Mouse (Mus musculus): ENCODE results near the gene Orai2. TPM values are rescaled to one million over a fixed set of nuclear protein-coding genes. Genes with fewer than 3 reads are reported as not detected.
"Not testable (repeated sequence)": the region's sequence is repeated elsewhere in the genome, so short reads cannot be mapped to it uniquely, and the experiment has no call there.

Orai2 gene
- polyA plus RNA-seq, 1 experiment from 2014 or later = 10.3 TPM

GRCm38 (mm10) chr5:136115891-136116783, 54.4 kb downstream of the Orai2 start, which contains the start of gene Polr2j:
TSS of gene Polr2j (plus strand) at chr5:136116631.
- peaks cover 14% of the 10 kb centered on the region for H3K36me3 ChIP-seq
- H3K4me2 ChIP-seq = peak within 1 kb of the TSS; percentile 86
- H3K4me1 ChIP-seq = peaks cover 22% of the 10 kb centered on the region
- 3% methylated on average over 42 of the region's 42 CpGs for whole genome bisulfite sequencing
- peak within 1 kb of the TSS; percentile 96 for H3K4me3 ChIP-seq
- H3K27ac ChIP-seq = peak within 1 kb of the TSS; percentile 73
- no peaks in the 10 kb centered on the region for H3K9me3 ChIP-seq
- peak within 1 kb of the TSS; percentile 95 for H3K9ac ChIP-seq
- ATAC-seq (ENCODE audit: insufficient number of reproducible peaks, low FRiP score, low TSS enrichment, low read depth) = peak; percentile 90
- no peaks in the 10 kb centered on the region for H3K27me3 ChIP-seq

- not testable (repeated sequence) for H3K9ac ChIP-seq; H3K4me2 ChIP-seq; H3K27me3 ChIP-seq; ATAC-seq (ENCODE audit: insufficient number of reproducible peaks, low FRiP score, low TSS enrichment, low read depth); H3K9me3 ChIP-seq; H3K27ac ChIP-seq; H3K4me3 ChIP-seq; H3K36me3 ChIP-seq
- peaks cover 21% of the 10 kb centered on the region for H3K4me1 ChIP-seq
- WGBS = 45% methylated on average over 4 of the region's 4 CpGs
These were observed 57.0 kb downstream of the Orai2 start for GRCm38 (mm10) chr5:136113546-136113945.

GRCm38 (mm10) chr5:136109042-136109441, 61.5 kb downstream of the Orai2 start:
- Histone ChIP-seq H3K27ac (no peak overlapping the region), H3K4me2 (no peak overlapping the region), H3K9ac (no peak overlapping the region), H3K9me3 (no peaks in the 10 kb centered on the region), H3K27me3 (no peaks in the 10 kb centered on the region), H3K36me3 (no peaks in the 10 kb centered on the region; the same call in 1 of the 2 replicates), H3K4me3 (no peak overlapping the region), H3K4me1 (no peaks in the 10 kb centered on the region)
- no peak for ATAC-seq (ENCODE audit: insufficient number of reproducible peaks, low FRiP score, low TSS enrichment, low read depth)
- 78% methylated on average over 3 of the region's 3 CpGs for WGBS

GRCm38 (mm10) chr5:136108486-136108885, 62.0 kb downstream of the Orai2 start:
- Histone ChIP-seq H3K27ac (no peak overlapping the region), H3K27me3 (no peaks in the 10 kb centered on the region), H3K36me3 (peaks cover under 1% of the 10 kb centered on the region; the same call in 1 of the 2 replicates), H3K4me3 (no peak overlapping the region), H3K4me1 (no peaks in the 10 kb centered on the region), H3K9ac (no peak overlapping the region), H3K9me3 (no peaks in the 10 kb centered on the region), H3K4me2 (no peak overlapping the region)
- WGBS = 49% methylated on average over 2 of the region's 2 CpGs
- no peak for ATAC-seq (ENCODE audit: insufficient number of reproducible peaks, low FRiP score, low TSS enrichment, low read depth)

- no peak overlapping the region for H3K4me3 ChIP-seq
- WGBS = 83% methylated on average over 5 of the region's 5 CpGs
- no peaks in the 10 kb centered on the region for H3K9me3 ChIP-seq
- H3K27me3 ChIP-seq = peaks cover 17% of the 10 kb centered on the region
- no peak for ATAC-seq (ENCODE audit: insufficient number of reproducible peaks, low FRiP score, low TSS enrichment, low read depth)
- H3K4me1 ChIP-seq = peaks cover 9% of the 10 kb centered on the region
- no peak overlapping the region for H3K4me2 ChIP-seq
- no peak overlapping the region for H3K9ac ChIP-seq
- no peak overlapping the region for H3K27ac ChIP-seq
- H3K36me3 ChIP-seq = peaks cover 9% of the 10 kb centered on the region; the same call in 1 of the 2 replicates
These were observed 66.0 kb downstream of the Orai2 start for GRCm38 (mm10) chr5:136104511-136104910.

DNA sequence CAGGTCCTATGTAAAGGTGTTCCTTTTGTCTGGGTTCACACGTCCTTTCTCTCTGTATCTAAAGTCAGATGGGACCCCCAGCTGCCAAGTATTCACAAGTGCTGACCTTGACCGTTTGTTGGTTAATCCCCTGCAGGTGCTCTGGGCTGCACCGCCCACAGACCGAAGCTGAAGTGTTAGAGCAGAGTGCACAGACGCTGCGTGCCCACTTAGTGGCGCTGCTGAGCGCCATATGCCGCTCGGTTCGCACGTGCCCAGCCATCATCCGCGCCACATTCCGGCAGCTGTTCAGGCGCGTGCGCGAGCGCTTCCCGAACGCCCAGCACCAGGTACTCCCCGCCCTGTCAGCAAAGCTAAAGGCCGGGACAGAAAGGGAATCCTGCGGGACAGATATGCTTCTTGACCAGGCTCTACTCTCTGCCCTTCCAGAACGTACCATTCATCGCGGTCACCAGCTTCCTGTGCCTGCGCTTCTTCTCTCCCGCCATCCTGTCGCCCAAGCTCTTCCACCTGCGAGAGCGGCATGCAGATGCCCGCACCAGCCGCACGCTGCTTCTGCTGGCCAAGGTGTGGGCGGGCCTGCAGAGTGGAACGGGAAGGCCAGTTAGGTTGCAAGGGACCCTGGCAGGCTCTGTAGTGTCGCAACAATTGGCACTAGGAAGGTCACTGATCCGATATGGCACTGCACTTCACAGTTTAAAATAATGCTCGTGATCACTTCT, 68.3 kb downstream of the Orai2 start:
- H3K9me3 ChIP-seq = no peaks in the 10 kb centered on the region
- peak overlapping the region; percentile 30 for H3K4me3 ChIP-seq
- H3K27me3 ChIP-seq = peaks cover 17% of the 10 kb centered on the region
- peaks cover 9% of the 10 kb centered on the region; the same call in 1 of the 2 replicates for H3K36me3 ChIP-seq
- H3K4me1 ChIP-seq = peaks cover 9% of the 10 kb centered on the region
- no peak overlapping the region for H3K27ac ChIP-seq
- no peak for ATAC-seq (ENCODE audit: insufficient number of reproducible peaks, low FRiP score, low TSS enrichment, low read depth)
- WGBS = 7% methylated on average over 41 of the region's 41 CpGs
- peak overlapping the region; percentile 56 for H3K4me2 ChIP-seq
- no peak overlapping the region for H3K9ac ChIP-seq

DNA sequence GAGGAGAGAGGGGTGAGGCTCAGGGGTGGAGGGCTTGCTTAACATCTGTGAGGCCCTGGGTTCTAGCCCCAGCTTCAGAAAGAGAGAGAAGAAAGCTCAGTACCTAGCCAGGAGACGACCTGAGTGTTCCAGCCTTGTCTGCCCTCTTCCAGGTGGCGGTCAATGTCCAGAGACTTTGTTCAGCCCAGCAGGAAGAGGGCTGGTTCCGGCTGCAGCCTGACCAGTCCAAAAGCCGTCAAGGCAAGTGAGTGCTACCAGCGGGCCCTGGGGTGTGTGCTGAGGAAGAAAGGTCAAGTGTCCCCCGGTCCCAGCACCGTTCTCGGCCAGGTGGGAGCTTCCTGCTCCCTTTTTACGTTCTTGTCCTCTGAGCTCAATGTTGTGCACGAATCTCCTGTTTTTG, 72.0 kb downstream of the Orai2 start:
- Histone ChIP-seq H3K9me3 (no peaks in the 10 kb centered on the region), H3K9ac (no peak overlapping the region), H3K27me3 (peaks cover 17% of the 10 kb centered on the region), H3K27ac (no peak overlapping the region), H3K36me3 (peaks cover 9% of the 10 kb centered on the region; the same call in 1 of the 2 replicates), H3K4me3 (no peak overlapping the region), H3K4me1 (peaks cover 9% of the 10 kb centered on the region), H3K4me2 (no peak overlapping the region)
- ATAC-seq (ENCODE audit: insufficient number of reproducible peaks, low FRiP score, low TSS enrichment, low read depth) = no peak
- WGBS = 85% methylated on average over 10 of the region's 10 CpGs

Small RNA genes lying within 50 kb of the gene (microRNA-seq; reads per million reads assigned to microRNA genes)
- gene Mir7035 = 1.4 reads per million

Other genes with a start within 250 kb of the Orai2 start
- gene Ywhag, start 236.1 kb downstream of the Orai2 start, polyA plus RNA-seq (2015; fragmentation: Nextera tagmentation; extraction: Ambion mirVana) = 162 and 168 TPM in 2 replicates
- 2.0 and 2.1 TPM in 2 replicates for gene Ssc4d, start 196.2 kb downstream of the Orai2 start, polyA plus RNA-seq (2015; fragmentation: Nextera tagmentation; extraction: Ambion mirVana)
- 0.17 and 0.44 TPM in 2 replicates for gene Zp3, start 190.6 kb downstream of the Orai2 start, polyA plus RNA-seq (2015; fragmentation: Nextera tagmentation; extraction: Ambion mirVana)
- gene Dtx2, start 175.9 kb downstream of the Orai2 start, polyA plus RNA-seq (2015; fragmentation: Nextera tagmentation; extraction: Ambion mirVana) = 35.5 and 36.2 TPM in 2 replicates
- 9.1 and 10.9 TPM in 2 replicates for gene Upk3b, start 132.2 kb downstream of the Orai2 start, polyA plus RNA-seq (2015; fragmentation: Nextera tagmentation; extraction: Ambion mirVana)
- gene Upk3bl, start 116.2 kb downstream of the Orai2 start, polyA plus RNA-seq (2015; fragmentation: Nextera tagmentation; extraction: Ambion mirVana) = 58.9 and 59.3 TPM in 2 replicates
- 12.1 and 13.6 TPM in 2 replicates for gene Rasa4, start 86.8 kb downstream of the Orai2 start, polyA plus RNA-seq (2015; fragmentation: Nextera tagmentation; extraction: Ambion mirVana)
- 195 and 204 TPM in 2 replicates for gene Polr2j, start 54.1 kb downstream of the Orai2 start, polyA plus RNA-seq (2015; fragmentation: Nextera tagmentation; extraction: Ambion mirVana)
- 31.5 and 32.3 TPM in 2 replicates for gene Lrwd1, start 34.6 kb downstream of the Orai2 start, polyA plus RNA-seq (2015; fragmentation: Nextera tagmentation; extraction: Ambion mirVana)
- 19.8 and 20.7 TPM in 2 replicates for gene Alkbh4, start 34.6 kb downstream of the Orai2 start, polyA plus RNA-seq (2015; fragmentation: Nextera tagmentation; extraction: Ambion mirVana)
- gene Prkrip1, start 28.2 kb upstream of the Orai2 start, polyA plus RNA-seq (2015; fragmentation: Nextera tagmentation; extraction: Ambion mirVana) = 45.2 and 51.0 TPM in 2 replicates
- 4.9 and 5.8 TPM in 2 replicates for gene Sh2b2, start 75.8 kb upstream of the Orai2 start, polyA plus RNA-seq (2015; fragmentation: Nextera tagmentation; extraction: Ambion mirVana)

Data from limb, embryonic 15.5 days (tissue).